Mouse (Mus musculus): Measurements from ENCODE around the gene Gm27027. TPM values are rescaled to one million over a fixed set of nuclear protein-coding genes. Genes with fewer than 3 reads are reported as not detected.

Gm27027 gene
- polyA plus RNA-seq, 1 experiment, result not detected

DNA sequence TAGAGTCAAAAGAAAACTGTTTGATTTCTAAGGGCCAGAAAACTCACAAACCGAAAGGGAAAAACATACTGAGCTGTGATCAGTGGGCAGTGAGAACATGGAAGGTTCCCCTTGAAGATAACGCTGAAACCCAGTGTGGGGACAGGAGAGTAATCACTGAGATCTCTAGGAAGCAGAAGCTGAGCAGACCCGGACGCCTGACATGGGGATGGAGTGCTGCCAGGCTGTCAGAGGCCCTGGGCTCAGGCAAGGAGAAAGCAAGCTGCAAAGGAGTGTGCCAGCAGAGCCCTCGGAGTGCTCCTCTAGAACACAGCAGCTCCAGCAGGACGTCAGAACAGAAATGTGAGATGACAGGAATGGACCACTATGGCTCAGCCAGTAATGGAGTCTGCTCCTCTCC is 28.5 kb upstream of the Gm27027 start:
- Histone ChIP-seq H3K36me3 (ENCODE audit: control insufficient read depth) (no peaks in the 10 kb centered on the region), H3K27me3 (ENCODE audit: control insufficient read depth) (no peaks in the 10 kb centered on the region), H3K9me3 (ENCODE audit: control insufficient read depth, low read length) (no peaks in the 10 kb centered on the region), H3K4me3 (replicated peaks) (no peak overlapping the region), H3K4me1 (ENCODE audit: control insufficient read depth) (no peaks in the 10 kb centered on the region)
- TF ChIP-seq TAL1 (IDR thresholded peaks at IDR 0.05; ENCODE audit: low read length) (no peak), GATA1 (IDR thresholded peaks at IDR 0.05; ENCODE audit: low read length) (no peak)

- peaks cover 22% of the 10 kb centered on the region for H3K4me1 ChIP-seq (ENCODE audit: control insufficient read depth)
- H3K4me3 ChIP-seq (replicated peaks), result peak within 1 kb of the TSS; percentile 77
- TF ChIP-seq TAL1 (IDR thresholded peaks at IDR 0.05; ENCODE audit: low read length) (no peak), GATA1 (IDR thresholded peaks at IDR 0.05; ENCODE audit: low read length) (no peak)
- no peaks in the 10 kb centered on the region; the same call in 1 of the 2 replicates for H3K9me3 ChIP-seq (ENCODE audit: control insufficient read depth, low read length)
- H3K27me3 ChIP-seq (ENCODE audit: control insufficient read depth), result 0 out of 2 replicates have a peak, but pooled peaks cover 2% of the 10 kb centered on the region
- peaks cover 30% of the 10 kb centered on the region for H3K36me3 ChIP-seq (ENCODE audit: control insufficient read depth)
These were observed 14.5 kb upstream of the Gm27027 start, which contains the start of gene Alkbh3 for GRCm38 (mm10) chr2:94010335-94011291. Alkbh3 (minus strand) TSS chr2:94010807.

GRCm38 (mm10) chr2:94002331-94002730 is 6.2 kb upstream of the Gm27027 start:
- peaks cover 82% of the 10 kb centered on the region for H3K36me3 ChIP-seq (ENCODE audit: control insufficient read depth)
- no peak overlapping the region for H3K4me3 ChIP-seq (replicated peaks)
- no peaks in the 10 kb centered on the region for H3K27me3 ChIP-seq (ENCODE audit: control insufficient read depth)
- no peaks in the 10 kb centered on the region for H3K4me1 ChIP-seq (ENCODE audit: control insufficient read depth)
- H3K9me3 ChIP-seq (ENCODE audit: control insufficient read depth, low read length), result no peaks in the 10 kb centered on the region
- TF ChIP-seq TAL1 (IDR thresholded peaks at IDR 0.05; ENCODE audit: low read length) (no peak), GATA1 (IDR thresholded peaks at IDR 0.05; ENCODE audit: low read length) (no peak)

DNA sequence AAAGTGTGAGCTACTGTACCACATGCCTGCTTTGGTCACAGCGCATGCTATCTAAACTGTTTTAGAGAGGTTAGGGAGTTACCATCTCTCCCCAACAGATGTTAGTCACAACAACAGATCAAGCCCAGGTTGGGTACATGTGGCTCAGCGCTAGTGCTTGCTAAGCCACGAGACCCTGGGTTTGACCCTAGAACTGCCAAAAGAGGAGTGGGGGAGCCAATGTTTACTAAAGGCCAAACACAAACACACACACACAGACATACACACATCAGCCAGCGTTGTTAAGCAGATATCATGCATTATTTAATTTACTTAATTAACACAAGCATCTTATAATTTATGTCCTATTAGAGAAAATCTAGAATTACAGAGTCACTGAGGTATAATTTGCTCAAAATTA is 5.8 kb upstream of the Gm27027 start:
- no peak for TF ChIP-seq GATA1 (IDR thresholded peaks at IDR 0.05; ENCODE audit: low read length)
- TF ChIP-seq TAL1 (IDR thresholded peaks at IDR 0.05; ENCODE audit: low read length), result no peak
- no peaks in the 10 kb centered on the region for H3K9me3 ChIP-seq (ENCODE audit: control insufficient read depth, low read length)

GRCm38 (mm10) chr2:94001411-94001810 is 5.3 kb upstream of the Gm27027 start:
- Histone ChIP-seq H3K9me3 (ENCODE audit: control insufficient read depth, low read length) (no peaks in the 10 kb centered on the region), H3K36me3 (ENCODE audit: control insufficient read depth) (peaks cover 81% of the 10 kb centered on the region), H3K27me3 (ENCODE audit: control insufficient read depth) (no peaks in the 10 kb centered on the region)

More for the DNA sequence above, 5.8 kb upstream of the Gm27027 start:
- H3K4me1 ChIP-seq (ENCODE audit: control insufficient read depth), result no peaks in the 10 kb centered on the region
- H3K27me3 ChIP-seq (ENCODE audit: control insufficient read depth), result no peaks in the 10 kb centered on the region
- no peak overlapping the region for H3K4me3 ChIP-seq (replicated peaks)
- H3K36me3 ChIP-seq (ENCODE audit: control insufficient read depth), result peaks cover 83% of the 10 kb centered on the region

GRCm38 (mm10) chr2:93992810-93993209 is 3.3 kb downstream of the Gm27027 start:
- Histone ChIP-seq H3K4me1 (ENCODE audit: control insufficient read depth) (no peaks in the 10 kb centered on the region), H3K4me3 (replicated peaks) (no peak overlapping the region), H3K27me3 (ENCODE audit: control insufficient read depth) (no peaks in the 10 kb centered on the region), H3K36me3 (ENCODE audit: control insufficient read depth) (peaks cover 91% of the 10 kb centered on the region), H3K9me3 (ENCODE audit: control insufficient read depth, low read length) (no peaks in the 10 kb centered on the region)
- TF ChIP-seq GATA1 (IDR thresholded peaks at IDR 0.05; ENCODE audit: low read length) (no peak), TAL1 (IDR thresholded peaks at IDR 0.05; ENCODE audit: low read length) (no peak)

More at GRCm38 (mm10) chr2:94001411-94001810, 5.3 kb upstream of the Gm27027 start:
- TF ChIP-seq TAL1 (IDR thresholded peaks at IDR 0.05; ENCODE audit: low read length) (no peak), GATA1 (IDR thresholded peaks at IDR 0.05; ENCODE audit: low read length) (no peak)
- Histone ChIP-seq H3K4me1 (ENCODE audit: control insufficient read depth) (no peaks in the 10 kb centered on the region), H3K4me3 (replicated peaks) (no peak overlapping the region)

- Histone ChIP-seq H3K4me1 (ENCODE audit: control insufficient read depth) (no peaks in the 10 kb centered on the region), H3K4me3 (replicated peaks) (no peak overlapping the region), H3K27me3 (ENCODE audit: control insufficient read depth) (no peaks in the 10 kb centered on the region), H3K9me3 (ENCODE audit: control insufficient read depth, low read length) (no peaks in the 10 kb centered on the region), H3K36me3 (ENCODE audit: control insufficient read depth) (peaks cover 91% of the 10 kb centered on the region)
- TF ChIP-seq GATA1 (IDR thresholded peaks at IDR 0.05; ENCODE audit: low read length) (no peak), TAL1 (IDR thresholded peaks at IDR 0.05; ENCODE audit: low read length) (no peak)
These were observed 3.9 kb downstream of the Gm27027 start for GRCm38 (mm10) chr2:93992259-93992658.

DNA sequence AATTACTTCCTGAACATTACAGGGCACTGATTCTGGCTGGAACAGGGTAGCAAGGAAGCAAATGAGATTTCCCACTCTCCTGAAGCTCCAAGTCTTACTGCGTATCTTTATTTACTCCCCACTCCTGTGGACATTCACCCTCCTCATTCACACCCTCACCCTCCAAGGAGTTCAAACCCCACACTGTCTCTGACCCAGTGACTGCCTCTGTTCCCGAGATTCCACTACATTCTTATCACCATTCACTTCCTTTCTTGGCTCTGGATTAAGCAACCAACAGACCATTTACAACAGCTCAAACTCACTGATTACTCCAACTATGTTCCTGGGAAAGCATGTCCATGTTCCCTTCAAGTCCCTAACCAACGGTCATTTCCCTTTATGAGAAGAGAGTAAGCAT is 4.8 kb downstream of the Gm27027 start:
- H3K27me3 ChIP-seq (ENCODE audit: control insufficient read depth), result no peaks in the 10 kb centered on the region
- no peak for TF ChIP-seq GATA1 (IDR thresholded peaks at IDR 0.05; ENCODE audit: low read length)
- no peak for TF ChIP-seq TAL1 (IDR thresholded peaks at IDR 0.05; ENCODE audit: low read length)
- H3K36me3 ChIP-seq (ENCODE audit: control insufficient read depth), result peaks cover 94% of the 10 kb centered on the region
- no peaks in the 10 kb centered on the region for H3K9me3 ChIP-seq (ENCODE audit: control insufficient read depth, low read length)
- no peak overlapping the region for H3K4me3 ChIP-seq (replicated peaks)
- no peaks in the 10 kb centered on the region for H3K4me1 ChIP-seq (ENCODE audit: control insufficient read depth)

DNA sequence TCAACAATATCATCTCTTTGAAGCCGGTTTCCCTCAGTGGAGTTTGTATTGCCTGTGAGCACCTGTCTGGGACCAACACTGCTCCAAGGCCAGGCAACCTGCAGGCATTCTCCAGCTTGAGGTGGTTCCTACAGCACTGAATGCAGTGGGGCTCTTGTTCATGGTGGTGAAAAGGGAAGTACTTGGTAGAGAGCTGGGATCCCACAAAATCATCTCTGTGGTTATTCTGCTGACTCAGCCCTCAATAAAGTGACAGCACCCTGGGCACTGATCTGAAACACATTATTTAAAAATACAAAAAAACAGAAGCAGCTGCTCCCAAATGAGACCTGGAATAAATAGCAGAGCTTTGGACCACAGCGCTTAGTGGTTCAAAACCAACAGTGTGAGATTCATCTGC is 7.7 kb downstream of the Gm27027 start:
- no peak overlapping the region for H3K4me3 ChIP-seq (replicated peaks)
- H3K36me3 ChIP-seq (ENCODE audit: control insufficient read depth), result peaks cover 92% of the 10 kb centered on the region
- TF ChIP-seq GATA1 (IDR thresholded peaks at IDR 0.05; ENCODE audit: low read length), result no peak
- no peak for TF ChIP-seq TAL1 (IDR thresholded peaks at IDR 0.05; ENCODE audit: low read length)
- no peaks in the 10 kb centered on the region for H3K9me3 ChIP-seq (ENCODE audit: control insufficient read depth, low read length)
- no peaks in the 10 kb centered on the region for H3K27me3 ChIP-seq (ENCODE audit: control insufficient read depth)
- H3K4me1 ChIP-seq (ENCODE audit: control insufficient read depth), result no peaks in the 10 kb centered on the region

Data from erythroblast, embryonic 14.5 days (primary cell).